Mouse (Mus musculus) kidney, embryonic 16.5 days (tissue): ENCODE data around the gene Paqr9. TPM values are rescaled to one million over a fixed set of nuclear protein-coding genes. Genes with fewer than 3 reads are reported as not detected.
A peak's percentile ranks its signal among the peaks of the same experiment; 100 is the strongest.

Experiments
- ATAC-seq: fragments of 200-750 bp; cut with Nextera tagmentation; 2 replicates; pipeline ENCODE4 v1.8.0; 2017; ENCODE audit warnings: moderate TSS enrichment; ENCODE audit not compliant: low FRiP score, low TSS enrichment
- H3K27ac ChIP-seq: fragments of 300-500 bp; sonication (generic); 2 replicates; pipeline ENCODE4 v1.5.1; 2014; ENCODE audit warnings: low read length
- H3K27me3 ChIP-seq: fragments of 300-500 bp; sonication (generic); 2 replicates; pipeline ENCODE4 v1.6.1; 2014; ENCODE audit warnings: low read length, control low read depth, mixed read lengths; ENCODE audit not compliant: insufficient read depth
- H3K36me3 ChIP-seq: fragments of 300-500 bp; sonication (generic); 2 replicates; pipeline ENCODE4 v1.6.1; 2014; ENCODE audit warnings: low read length, control low read depth, mixed read lengths; ENCODE audit not compliant: insufficient read depth
- H3K4me1 ChIP-seq: fragments of 300-500 bp; sonication (generic); 2 replicates; pipeline ENCODE4 v1.6.1; 2014; ENCODE audit warnings: low read length, control low read depth, mixed read lengths; ENCODE audit not compliant: insufficient read depth
- H3K4me2 ChIP-seq: fragments of 300-500 bp; sonication (generic); replicated peaks from 2 replicates; pipeline ENCODE4 v1.6.1; 2014; ENCODE audit warnings: low read depth, low read length
- H3K4me3 ChIP-seq: fragments of 300-500 bp; sonication (generic); 2 replicates; pipeline ENCODE4 v1.5.1; 2014; ENCODE audit warnings: mild to moderate bottlenecking, low read length
- H3K9ac ChIP-seq: fragments of 300-500 bp; sonication (generic); replicated peaks from 2 replicates; pipeline ENCODE4 v1.6.1; 2014; ENCODE audit warnings: low read length
- H3K9me3 ChIP-seq: fragments of 300-500 bp; sonication (generic); 2 replicates; pipeline ENCODE4 v1.6.1; 2016; ENCODE audit warnings: low read length, control low read depth
- WGBS: fragments of 180-500 bp; shearing (Covaris S2); extraction: QIAGEN DNeasy Blood & Tissue Kit; methylation state at CpG from one replicate; pipeline ENCODE4 v1.1.7; 2014; 5-methylcytosine and 5-hydroxymethylcytosine counted together
- polyA plus RNA-seq: library from polyadenylated mRNA; unstranded; fragments of >200 nt; fragmentation: Nextera tagmentation; extraction: Ambion mirVana; gene quantifications from 2 replicates; pipeline ENCODE4 v1.2.1, GENCODE M21; 2015

The Paqr9 gene
- polyA plus RNA-seq, 1 experiment from 2014 or later: 1.00 TPM

DNA sequence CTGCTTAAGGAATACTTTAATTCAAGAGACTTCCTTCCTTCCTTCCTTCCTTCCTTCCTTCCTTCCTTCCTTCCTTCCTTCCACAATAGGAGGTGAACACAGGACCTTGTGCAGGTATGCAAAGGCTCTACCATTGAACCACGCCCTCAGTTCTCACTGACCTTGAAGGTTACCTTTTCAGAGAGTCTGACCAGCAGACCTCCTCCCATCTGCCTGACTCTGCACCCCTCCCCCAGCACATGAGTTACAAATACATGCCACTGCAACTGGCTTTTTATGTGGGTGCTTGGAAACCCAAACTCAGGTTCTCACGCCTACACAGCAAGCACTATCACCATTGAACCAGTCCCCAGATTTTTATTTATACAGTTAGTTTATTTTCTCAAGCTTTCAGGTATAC is 36.9 kb upstream of the Paqr9 start:
- no peaks in the 10 kb centered on the region for H3K36me3 ChIP-seq

DNA sequence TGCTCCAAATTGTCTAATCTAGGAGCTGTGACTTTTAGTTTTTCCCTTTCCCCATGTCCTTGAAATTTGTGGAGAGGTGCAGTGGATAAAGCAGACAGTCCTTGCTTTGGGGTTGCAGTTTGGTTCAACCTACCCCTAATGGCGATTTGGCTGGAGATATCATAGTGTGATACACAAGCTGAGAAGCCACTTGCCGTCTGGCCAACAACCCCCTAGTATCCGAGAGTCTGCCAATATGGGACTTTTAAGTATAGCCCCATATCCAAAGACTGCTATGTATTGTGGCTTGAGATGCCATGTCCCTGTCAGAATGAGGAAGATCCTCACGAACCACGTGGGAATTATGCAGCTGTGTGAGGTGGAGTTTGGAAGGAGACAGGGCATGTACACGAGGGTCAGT is 34.1 kb upstream of the Paqr9 start:
- Histone ChIP-seq H3K4me2 (no peak overlapping the region), H3K9me3 (no peaks in the 10 kb centered on the region), H3K36me3 (no peaks in the 10 kb centered on the region), H3K4me1 (peaks cover 3% of the 10 kb centered on the region; the same call in 1 of the 2 replicates), H3K4me3 (no peak overlapping the region), H3K27ac (no peak overlapping the region), H3K27me3 (no peaks in the 10 kb centered on the region), H3K9ac (no peak overlapping the region)
- WGBS: 79% methylated on average over 6 of the region's 6 CpGs
- no peak for ATAC-seq

More for the DNA sequence above, 36.9 kb upstream of the Paqr9 start:
- Histone ChIP-seq H3K4me1 (peaks cover 3% of the 10 kb centered on the region; the same call in 1 of the 2 replicates), H3K9ac (no peak overlapping the region), H3K4me3 (no peak overlapping the region), H3K4me2 (no peak overlapping the region), H3K27me3 (no peaks in the 10 kb centered on the region), H3K9me3 (no peaks in the 10 kb centered on the region), H3K27ac (no peak overlapping the region)
- 86% methylated on average over 2 of the region's 2 CpGs for WGBS
- ATAC-seq: no peak

DNA sequence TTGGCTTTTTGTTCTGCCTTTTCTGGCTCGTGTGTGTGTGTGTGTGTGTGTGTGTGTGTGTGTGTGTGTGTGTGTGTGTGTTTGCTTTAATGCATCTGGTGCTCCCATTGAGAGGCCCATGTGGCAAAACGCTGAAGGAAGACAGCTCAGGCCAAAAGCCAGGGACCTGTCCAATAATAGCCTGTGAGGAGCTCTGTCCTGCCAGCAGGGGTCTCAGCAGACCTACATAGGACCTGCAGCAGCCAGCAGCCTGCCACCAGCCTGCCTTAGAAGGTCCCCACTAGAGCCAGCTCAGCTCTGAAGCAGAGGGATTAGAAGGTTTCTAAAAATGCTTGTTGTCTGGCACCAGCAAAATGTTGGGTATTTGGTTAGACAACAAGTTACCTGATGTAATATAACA is 33.5 kb upstream of the Paqr9 start:
- Histone ChIP-seq H3K4me3 (no peak overlapping the region), H3K9ac (no peak overlapping the region), H3K9me3 (no peaks in the 10 kb centered on the region), H3K4me1 (peaks cover 3% of the 10 kb centered on the region; the same call in 1 of the 2 replicates), H3K36me3 (no peaks in the 10 kb centered on the region), H3K27me3 (no peaks in the 10 kb centered on the region), H3K4me2 (no peak overlapping the region), H3K27ac (no peak overlapping the region)
- 13% methylated on average over 2 of the region's 2 CpGs for WGBS
- peak; percentile 82; the same call in 1 of the 2 replicates for ATAC-seq

DNA sequence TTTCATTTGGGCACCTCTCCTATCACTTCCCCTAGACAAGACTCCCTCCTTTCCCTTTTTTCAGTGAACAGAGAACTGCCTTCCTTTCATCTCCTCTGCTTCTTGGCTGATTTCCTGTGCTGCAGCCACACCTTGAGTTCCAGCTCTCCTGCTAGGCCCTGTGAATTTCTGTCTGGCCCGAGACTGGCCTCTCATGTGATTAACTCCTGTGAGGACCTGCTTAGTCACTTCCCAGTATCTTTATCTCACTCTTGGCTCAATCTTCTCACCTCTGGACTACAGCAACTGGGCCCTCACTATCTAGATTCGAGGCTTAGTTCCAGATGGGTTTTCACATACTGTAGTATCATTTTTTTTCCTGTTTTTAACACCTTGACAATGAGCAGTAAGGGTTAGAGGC is 31.8 kb upstream of the Paqr9 start:
- no peaks in the 10 kb centered on the region for H3K36me3 ChIP-seq
- no peak overlapping the region for H3K27ac ChIP-seq
- H3K4me3 ChIP-seq: no peak overlapping the region
- WGBS: 49% methylated on average over 2 of the region's 2 CpGs
- H3K4me2 ChIP-seq: no peak overlapping the region
- H3K27me3 ChIP-seq: no peaks in the 10 kb centered on the region
- H3K9ac ChIP-seq: no peak overlapping the region
- no peaks in the 10 kb centered on the region for H3K9me3 ChIP-seq
- H3K4me1 ChIP-seq: no peaks in the 10 kb centered on the region
- ATAC-seq: no peak

DNA sequence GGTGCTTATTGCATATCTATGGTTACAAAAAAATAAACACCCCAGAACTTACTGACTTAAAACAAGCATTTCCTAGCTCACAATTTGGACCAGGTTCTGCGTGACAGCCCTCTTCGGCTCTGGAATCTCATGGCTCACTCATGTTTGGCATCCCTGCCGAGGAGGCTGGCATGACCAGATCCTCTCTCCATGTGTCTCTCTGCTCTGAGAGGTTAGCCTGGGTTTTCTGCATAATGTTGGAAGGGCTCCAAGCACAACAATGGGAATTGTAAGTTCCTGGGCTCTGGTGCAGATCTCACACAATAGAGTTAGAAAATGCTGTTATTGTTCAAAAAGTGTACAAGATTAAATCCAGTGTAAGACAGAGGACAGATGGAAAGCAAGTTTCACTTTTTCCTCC is 28.3 kb upstream of the Paqr9 start:
- H3K4me1 ChIP-seq: no peaks in the 10 kb centered on the region
- no peaks in the 10 kb centered on the region for H3K9me3 ChIP-seq
- H3K27ac ChIP-seq: no peak overlapping the region
- H3K36me3 ChIP-seq: no peaks in the 10 kb centered on the region
- H3K4me2 ChIP-seq: no peak overlapping the region
- no peak for ATAC-seq
- H3K9ac ChIP-seq: no peak overlapping the region
- no peaks in the 10 kb centered on the region for H3K27me3 ChIP-seq
- 67% methylated on average over 3 of the region's 3 CpGs for WGBS
- no peak overlapping the region for H3K4me3 ChIP-seq

DNA sequence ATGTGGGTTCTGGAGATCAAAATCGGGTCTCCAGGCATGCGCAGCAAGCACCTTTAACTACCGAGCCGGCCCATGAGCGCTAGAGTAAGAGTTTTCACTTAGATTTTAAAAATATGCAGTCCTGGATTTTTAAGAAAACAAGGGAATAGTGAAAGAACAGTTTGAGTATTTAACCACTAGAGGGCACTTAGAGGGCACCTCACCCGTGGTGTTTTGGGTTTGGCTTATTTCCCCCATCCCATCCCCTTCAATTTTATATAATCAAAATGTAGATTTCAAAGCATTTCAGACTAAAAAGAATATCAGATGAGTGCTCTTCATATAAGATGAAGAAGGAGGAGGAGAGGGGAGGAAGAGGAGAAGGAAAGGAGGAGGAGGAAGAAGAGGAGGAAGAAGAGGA is 25.6 kb upstream of the Paqr9 start:
- H3K9ac ChIP-seq: no peak overlapping the region
- no peaks in the 10 kb centered on the region for H3K9me3 ChIP-seq
- H3K27me3 ChIP-seq: no peaks in the 10 kb centered on the region
- H3K4me3 ChIP-seq: no peak overlapping the region
- no peaks in the 10 kb centered on the region for H3K36me3 ChIP-seq
- no peak overlapping the region for H3K27ac ChIP-seq
- no peak overlapping the region for H3K4me2 ChIP-seq
- WGBS: 35% methylated on average over 6 of the region's 6 CpGs
- H3K4me1 ChIP-seq: no peaks in the 10 kb centered on the region
- no peak for ATAC-seq

DNA sequence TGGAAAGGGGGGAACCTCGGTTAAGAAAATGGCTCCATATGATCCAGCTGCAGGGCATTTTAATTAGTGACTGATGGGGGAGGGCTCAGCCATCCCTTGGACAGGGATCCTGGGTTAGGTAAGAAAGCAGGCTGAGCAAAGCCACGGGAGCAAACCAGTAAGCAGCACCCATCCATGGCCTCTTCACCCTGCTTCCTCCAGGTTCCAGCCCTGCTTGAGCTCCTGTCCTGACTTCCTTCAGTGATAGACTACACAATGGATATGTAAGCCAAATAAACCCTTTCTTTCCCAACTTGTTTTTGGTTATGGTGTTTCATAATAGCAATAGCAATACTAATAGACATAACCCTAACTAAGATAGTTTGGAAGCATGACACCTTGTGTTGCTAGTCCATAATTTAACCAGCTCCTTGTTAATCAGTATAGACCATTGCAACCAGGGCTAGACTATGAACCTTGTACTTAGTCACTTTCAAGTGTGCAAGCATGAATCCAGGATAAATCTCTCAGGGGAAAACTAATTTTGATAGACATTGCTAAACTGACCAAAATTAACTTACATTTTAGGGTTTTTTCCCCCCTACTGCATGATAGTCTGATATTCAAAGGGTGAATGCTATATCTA is 20.2 kb upstream of the Paqr9 start:
- 63% methylated on average over 2 of the region's 2 CpGs for WGBS
- Histone ChIP-seq H3K27ac (no peak overlapping the region), H3K36me3 (no peaks in the 10 kb centered on the region), H3K4me3 (no peak overlapping the region), H3K9me3 (no peaks in the 10 kb centered on the region), H3K4me1 (no peaks in the 10 kb centered on the region), H3K4me2 (no peak overlapping the region), H3K9ac (no peak overlapping the region), H3K27me3 (no peaks in the 10 kb centered on the region)
- ATAC-seq: no peak

DNA sequence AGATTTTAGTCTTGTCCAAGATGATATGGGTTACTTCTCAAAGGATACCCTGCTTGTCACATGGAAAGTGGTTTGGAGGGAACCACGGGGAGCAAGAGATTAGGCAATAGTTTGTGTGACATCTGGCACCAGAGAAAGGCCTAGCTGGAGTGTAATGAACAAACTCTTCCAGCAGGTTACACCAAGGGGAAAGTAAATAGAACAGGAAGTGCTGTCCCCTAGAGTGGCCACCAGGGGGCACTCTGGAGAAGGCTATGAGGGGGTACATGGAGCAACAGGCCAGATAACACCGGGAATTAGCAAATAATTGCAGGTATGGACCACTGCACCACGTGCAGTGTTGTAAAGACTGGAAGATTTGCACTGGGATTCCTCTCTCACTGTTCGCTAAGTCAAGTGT is 19.0 kb upstream of the Paqr9 start:
- no peak for ATAC-seq
- Histone ChIP-seq H3K27ac (no peak overlapping the region), H3K36me3 (no peaks in the 10 kb centered on the region), H3K27me3 (no peaks in the 10 kb centered on the region), H3K9me3 (no peaks in the 10 kb centered on the region), H3K4me1 (no peaks in the 10 kb centered on the region), H3K4me2 (no peak overlapping the region), H3K4me3 (no peak overlapping the region), H3K9ac (no peak overlapping the region)
- 63% methylated on average over 4 of the region's 4 CpGs for WGBS

DNA sequence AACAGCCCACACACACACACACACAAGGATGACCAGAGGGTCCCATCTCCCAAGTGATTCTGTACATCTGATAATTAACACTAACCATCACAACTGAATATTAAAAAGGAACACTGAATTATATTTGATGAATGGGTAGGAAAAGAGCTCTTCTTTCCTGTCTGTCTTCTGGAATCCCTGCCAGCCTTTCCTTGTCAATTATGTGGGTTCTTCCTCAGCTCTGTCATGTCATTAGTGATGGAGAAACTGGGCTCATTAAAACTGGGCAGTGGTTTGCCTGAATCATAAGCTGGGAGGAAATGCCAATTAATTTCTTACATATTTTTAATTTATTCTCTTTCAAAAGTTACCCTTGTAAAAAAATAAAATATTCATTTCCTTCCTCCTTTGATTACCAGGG is 18.2 kb upstream of the Paqr9 start:
- Histone ChIP-seq H3K27ac (no peak overlapping the region), H3K27me3 (no peaks in the 10 kb centered on the region), H3K9me3 (no peaks in the 10 kb centered on the region), H3K36me3 (no peaks in the 10 kb centered on the region), H3K4me3 (no peak overlapping the region), H3K4me1 (no peaks in the 10 kb centered on the region), H3K4me2 (no peak overlapping the region), H3K9ac (no peak overlapping the region)
- no peak for ATAC-seq

DNA sequence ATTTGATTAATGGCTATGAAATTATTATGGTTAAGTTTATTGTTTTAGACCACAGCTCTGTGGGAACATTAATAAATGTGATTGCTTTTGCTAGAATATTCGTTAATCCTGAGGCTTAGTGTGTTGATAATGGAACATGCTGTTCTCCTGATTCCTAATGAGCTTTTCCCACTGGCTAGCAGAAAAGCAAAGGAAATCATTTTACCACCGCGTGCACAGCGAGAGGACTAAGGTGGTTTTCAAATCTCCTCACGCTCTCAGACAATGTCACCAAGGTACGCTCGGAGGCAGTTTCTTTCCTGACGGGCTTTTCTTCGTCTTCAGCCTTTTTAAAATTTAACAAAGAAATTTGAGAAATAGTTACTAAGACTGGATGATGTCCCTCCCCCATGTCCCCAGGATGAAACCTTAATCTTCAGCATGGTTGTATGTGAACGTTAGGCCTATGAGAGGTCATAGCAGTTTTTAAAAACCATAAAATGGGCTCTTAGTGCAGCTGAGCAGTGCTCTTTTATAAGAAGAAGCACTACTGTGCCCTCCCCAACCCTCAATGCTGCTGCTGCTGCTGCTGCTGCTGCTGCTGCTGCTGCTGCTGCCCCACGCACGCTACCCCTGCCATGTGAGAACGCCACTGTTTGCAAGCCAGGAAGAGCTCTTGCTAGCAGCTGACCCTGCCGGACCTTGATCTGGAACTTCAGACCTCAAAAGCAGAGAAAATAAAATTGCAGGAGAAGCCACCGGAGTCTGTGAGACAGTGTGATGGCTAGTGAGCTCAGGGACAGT is 17.6 kb upstream of the Paqr9 start:
- H3K27me3 ChIP-seq: no peaks in the 10 kb centered on the region
- H3K4me3 ChIP-seq: no peak overlapping the region
- H3K9ac ChIP-seq: no peak overlapping the region
- H3K9me3 ChIP-seq: no peaks in the 10 kb centered on the region
- no peak overlapping the region for H3K27ac ChIP-seq
- no peaks in the 10 kb centered on the region for H3K4me1 ChIP-seq
- H3K4me2 ChIP-seq: no peak overlapping the region
- 69% methylated on average over 15 of the region's 15 CpGs for WGBS
- H3K36me3 ChIP-seq: no peaks in the 10 kb centered on the region
- ATAC-seq: no peak
